Mouse (Mus musculus) CH12.LX (cell line): Measurements from ENCODE around the gene Gcnt1. TPM values are rescaled to one million over a fixed set of nuclear protein-coding genes. Genes with fewer than 3 reads are reported as not detected.

ENCODE experiments used
- DNase-seq: peaks from one replicate; pipeline ENCODE4 v3.0.0-alpha.2; 2013; ENCODE audit errors: extremely low read depth
- H3K27ac ChIP-seq: 2 replicates; pipeline ENCODE4 v1.5.1; 2012; ENCODE audit warnings: low read depth, mild to moderate bottlenecking, control low read depth, moderate library complexity; ENCODE audit not compliant: insufficient read depth
- H3K27me3 ChIP-seq: replicated peaks from 2 replicates; pipeline ENCODE3; 2012; ENCODE audit warnings: inconsistent platforms
- H3K36me3 ChIP-seq, 2 experiments: replicated peaks in 1 of 2; 2 replicates each; pipeline versions ENCODE3 to v1.6.1; 2012; ENCODE audit warnings: inconsistent platforms in 1 of 2, low read length in 1 of 2, mild to moderate bottlenecking in 1 of 2, mixed read lengths in 1 of 2, moderate library complexity in 1 of 2; ENCODE audit not compliant: control insufficient read depth in 1 of 2, insufficient read depth in 1 of 2
- H3K4me1 ChIP-seq, 2 experiments: 2 replicates each; pipeline ENCODE4 v1.6.1; 2012; ENCODE audit warnings: inconsistent platforms in 1 of 2, moderate library complexity in 1 of 2; ENCODE audit not compliant: insufficient read depth in 2 of 2, control insufficient read depth in 1 of 2
- H3K4me2 ChIP-seq: 2 replicates; pipeline ENCODE4 v1.6.1; 2012; ENCODE audit warnings: low read depth, mild to moderate bottlenecking, control low read depth; ENCODE audit not compliant: poor library complexity, insufficient read depth, severe bottlenecking
- H3K4me3 ChIP-seq, 3 experiments: fragments of 150-350 bp in 1 of 3; sonication (generic) in 1 of 3; replicated peaks in 1 of 3; 2 replicates each; pipeline versions ENCODE3 to v1.5.1; 2011 to 2012; ENCODE audit warnings: low read depth in 2 of 3, low read length in 2 of 3, mild to moderate bottlenecking in 2 of 3, moderate library complexity in 2 of 3, control low read depth in 1 of 3, improper control_type of control experiment in 1 of 3, inconsistent platforms in 1 of 3, mixed read lengths in 1 of 3; ENCODE audit not compliant: poor library complexity in 1 of 3
- H3K79me2 ChIP-seq: replicated peaks from 2 replicates; pipeline ENCODE4 v1.6.1; 2012; ENCODE audit warnings: mild to moderate bottlenecking, moderate library complexity; ENCODE audit not compliant: control insufficient read depth, poor library complexity, insufficient read depth, severe bottlenecking; ENCODE audit errors: extremely low read depth
- H3K9ac ChIP-seq: 2 replicates; pipeline ENCODE4 v1.6.1; 2012; ENCODE audit warnings: low read depth, mild to moderate bottlenecking, control low read depth, moderate library complexity; ENCODE audit not compliant: insufficient read depth
- H3K9me3 ChIP-seq: replicated peaks from 2 replicates; pipeline ENCODE3; 2012; ENCODE audit warnings: low read length, inconsistent platforms, mixed read lengths
- BHLHE40 ChIP-seq: IDR thresholded peaks from 2 replicates; pipeline ENCODE4 v1.6.1; 2011; ENCODE audit warnings: mild to moderate bottlenecking, low read depth, low read length, improper control_type of control experiment
- CHD1 ChIP-seq: IDR thresholded peaks from 2 replicates; pipeline ENCODE4 v1.6.1; 2012; ENCODE audit warnings: low read depth, low read length, improper control_type of control experiment, inconsistent platforms
- CHD2 ChIP-seq: IDR thresholded peaks from 2 replicates; pipeline ENCODE4 v1.6.1; 2011; ENCODE audit warnings: low read length, improper control_type of control experiment
- CTCF ChIP-seq, 2 experiments: IDR thresholded peaks in 1 of 2; conservative IDR thresholded peaks in 1 of 2; 2 replicates each; pipeline ENCODE4 v1.5.1; 2011 to 2012; ENCODE audit warnings: low read depth in 2 of 2, low read length in 2 of 2, improper control_type of control experiment in 1 of 2, inconsistent platforms in 1 of 2, mild to moderate bottlenecking in 1 of 2, moderate library complexity in 1 of 2
- E2F4 ChIP-seq: IDR thresholded peaks from 2 replicates; pipeline ENCODE4 v1.6.1; 2011; ENCODE audit warnings: low read depth, low read length, improper control_type of control experiment; ENCODE audit not compliant: insufficient replicate concordance
- ELF1 ChIP-seq: IDR thresholded peaks from 2 replicates; pipeline ENCODE4 v1.6.1; 2014; ENCODE audit warnings: low read depth, mild to moderate bottlenecking, inconsistent platforms, low read length, improper control_type of control experiment
- EP300 ChIP-seq: IDR thresholded peaks from 2 replicates; pipeline ENCODE4 v1.6.1; 2011; ENCODE audit warnings: low read length, improper control_type of control experiment
- ETS1 ChIP-seq: conservative IDR thresholded peaks from 2 replicates; pipeline ENCODE4 v1.6.1; 2012; ENCODE audit warnings: low read depth, mild to moderate bottlenecking, inconsistent platforms, low read length, improper control_type of control experiment, moderate library complexity
- GABPA ChIP-seq: IDR thresholded peaks from 2 replicates; pipeline ENCODE4 v1.6.1; 2012; ENCODE audit warnings: low read depth, low read length, improper control_type of control experiment, inconsistent platforms; ENCODE audit not compliant: insufficient replicate concordance
- HCFC1 ChIP-seq: IDR thresholded peaks from 2 replicates; pipeline ENCODE4 v1.6.1; 2012; ENCODE audit warnings: low read depth, mild to moderate bottlenecking, inconsistent platforms, low read length, improper control_type of control experiment
- IRF4 ChIP-seq: IDR thresholded peaks from 2 replicates; pipeline ENCODE4 v1.6.1; 2014; ENCODE audit warnings: low read depth, mild to moderate bottlenecking, inconsistent platforms, low read length, improper control_type of control experiment
- JUN ChIP-seq: IDR thresholded peaks from 2 replicates; pipeline ENCODE4 v1.6.1; 2011; ENCODE audit warnings: low read depth, mild to moderate bottlenecking, low read length, improper control_type of control experiment, moderate library complexity; ENCODE audit not compliant: insufficient read depth
- JUND ChIP-seq: conservative IDR thresholded peaks from 2 replicates; pipeline ENCODE4 v1.6.1; 2011; ENCODE audit warnings: low read depth, low read length, improper control_type of control experiment
- KAT2A ChIP-seq: IDR thresholded peaks from 2 replicates; pipeline ENCODE4 v1.6.1; 2012; ENCODE audit warnings: low read length, improper control_type of control experiment, inconsistent platforms; ENCODE audit not compliant: insufficient replicate concordance
- MAFK ChIP-seq: IDR thresholded peaks from 2 replicates; pipeline ENCODE4 v1.6.1; 2011; ENCODE audit warnings: low read length, improper control_type of control experiment; ENCODE audit not compliant: insufficient replicate concordance
- MAX ChIP-seq: IDR thresholded peaks from 2 replicates; pipeline ENCODE4 v1.6.1; 2011; ENCODE audit warnings: low read length, improper control_type of control experiment
- MAZ ChIP-seq: IDR thresholded peaks from 2 replicates; pipeline ENCODE4 v1.6.1; 2012; ENCODE audit warnings: low read depth, mild to moderate bottlenecking, inconsistent platforms, low read length, improper control_type of control experiment, moderate library complexity
- MEF2A ChIP-seq: IDR thresholded peaks from 2 replicates; pipeline ENCODE4 v1.6.1; 2014; ENCODE audit warnings: low read depth, mild to moderate bottlenecking, inconsistent platforms, low read length, improper control_type of control experiment, borderline replicate concordance
- MXI1 ChIP-seq: IDR thresholded peaks from 2 replicates; pipeline ENCODE4 v1.6.1; 2011; ENCODE audit warnings: mild to moderate bottlenecking, low read depth, low read length, improper control_type of control experiment
- MYC ChIP-seq: IDR thresholded peaks from 2 replicates; pipeline ENCODE4 v1.6.1; 2011; ENCODE audit warnings: low read depth, mild to moderate bottlenecking, improper control_type of control experiment, low read length
- NELFE ChIP-seq: IDR thresholded peaks from 2 replicates; pipeline ENCODE4 v1.6.1; 2011; ENCODE audit warnings: low read depth, low read length, improper control_type of control experiment
- NRF1 ChIP-seq: IDR thresholded peaks from 2 replicates; pipeline ENCODE4 v1.6.1; 2014; ENCODE audit warnings: low read depth, mild to moderate bottlenecking, inconsistent platforms, low read length, improper control_type of control experiment, moderate library complexity
- PAX5 ChIP-seq: IDR thresholded peaks from 2 replicates; pipeline ENCODE4 v1.6.1; 2012; ENCODE audit warnings: low read length, inconsistent platforms, mixed read lengths
- POLR2A ChIP-seq: IDR thresholded peaks from 2 replicates; pipeline ENCODE4 v1.6.1; 2011; ENCODE audit warnings: low read depth, mild to moderate bottlenecking, improper control_type of control experiment, low read length
- POLR2AphosphoS2 ChIP-seq: IDR thresholded peaks from 2 replicates; pipeline ENCODE4 v1.6.1; 2011; ENCODE audit warnings: low read depth, low read length, improper control_type of control experiment
- RAD21 ChIP-seq: IDR thresholded peaks from 2 replicates; pipeline ENCODE4 v1.6.1; 2011; ENCODE audit warnings: low read depth, mild to moderate bottlenecking, low read length, improper control_type of control experiment, moderate library complexity
- RCOR1 ChIP-seq: conservative IDR thresholded peaks from 2 replicates; pipeline ENCODE4 v1.6.1; 2012; ENCODE audit warnings: low read depth, mild to moderate bottlenecking, inconsistent platforms, low read length, improper control_type of control experiment
- SIN3A ChIP-seq: IDR thresholded peaks from 2 replicates; pipeline ENCODE4 v1.6.1; 2012; ENCODE audit warnings: low read length, improper control_type of control experiment, inconsistent platforms
- SMC3 ChIP-seq: IDR thresholded peaks from 2 replicates; pipeline ENCODE4 v1.6.1; 2011; ENCODE audit warnings: low read depth, low read length, improper control_type of control experiment
- TBP ChIP-seq: conservative IDR thresholded peaks from 2 replicates; pipeline ENCODE4 v1.6.1; 2011; ENCODE audit warnings: low read depth, low read length, improper control_type of control experiment
- TCF12 ChIP-seq: IDR thresholded peaks from 2 replicates; pipeline ENCODE4 v1.6.1; 2014; ENCODE audit warnings: low read depth, mild to moderate bottlenecking, inconsistent platforms, low read length, improper control_type of control experiment
- UBTF ChIP-seq: IDR thresholded peaks from 2 replicates; pipeline ENCODE4 v1.6.1; 2012; ENCODE audit warnings: low read depth, mild to moderate bottlenecking, inconsistent platforms, low read length, improper control_type of control experiment, moderate library complexity
- USF1 ChIP-seq: IDR thresholded peaks from 2 replicates; pipeline ENCODE4 v1.6.1; 2014; ENCODE audit warnings: low read depth, mild to moderate bottlenecking, inconsistent platforms, low read length, improper control_type of control experiment
- USF2 ChIP-seq: conservative IDR thresholded peaks from 2 replicates; pipeline ENCODE4 v1.6.1; 2011; ENCODE audit warnings: low read depth, low read length, improper control_type of control experiment
- ZC3H11A ChIP-seq: IDR thresholded peaks from 2 replicates; pipeline ENCODE4 v1.6.1; 2012; ENCODE audit warnings: low read depth, mild to moderate bottlenecking, inconsistent platforms, low read length, improper control_type of control experiment
- ZKSCAN1 ChIP-seq: IDR thresholded peaks from 2 replicates; pipeline ENCODE4 v1.6.1; 2012; ENCODE audit warnings: low read depth, inconsistent platforms, low read length, improper control_type of control experiment, borderline replicate concordance
- ZMIZ1 ChIP-seq: IDR thresholded peaks from 2 replicates; pipeline ENCODE4 v1.6.1; 2012; ENCODE audit warnings: low read depth, mild to moderate bottlenecking, inconsistent platforms, low read length, improper control_type of control experiment
- ZNF384 ChIP-seq: IDR thresholded peaks from 2 replicates; pipeline ENCODE4 v1.6.1; 2012; ENCODE audit warnings: low read depth, low read length, improper control_type of control experiment, inconsistent platforms
- dilution Hi-C: fragments of 300-500 bp; cut with MboI; formaldehyde crosslinking; loops from 2 replicates; pipeline ENCODE4 v1.14.3; 2020; ENCODE audit warnings: low sequenced_read_pairs; ENCODE audit not compliant: extremely low pct_unique_long_range_greater_than_20kb, extremely low pct_ligation_motif_present
- in situ Hi-C: fragments of 300-500 bp; cut with MboI; formaldehyde crosslinking; loops from 3 replicates; pipeline ENCODE4 v1.14.3; 2019; ENCODE audit warnings: low sequenced_read_pairs, low pct_ligation_motif_present, low pct_unique_long_range_greater_than_20kb, mixed read lengths
- polyA plus RNA-seq: library from polyadenylated mRNA; unstranded; fragments of >175 nt; gene quantifications from 2 replicates; pipeline ENCODE4 v1.2.1, GENCODE M21; 2012; ENCODE audit warnings: low read depth; ENCODE audit not compliant: insufficient read length
- total RNA-seq, 2 experiments: library from RNA; depleted of rRNA; stranded (reverse); fragments of 300-350 nt in 1 of 2; fragments of >200 nt in 1 of 2; gene quantifications; 2 replicates each; pipeline ENCODE4 v1.2.3; 2012 to 2014

Gcnt1 gene
- total and polyA plus RNA-seq, 3 experiments = 4.2 to 7.6 (median 6.6) TPM

- H3K27ac ChIP-seq = no peak overlapping the region
- no peaks in the 10 kb centered on the region for H3K9me3 ChIP-seq
- no peak overlapping the region for H3K9ac ChIP-seq
- H3K4me3 ChIP-seq = no peak overlapping the region
- H3K27me3 ChIP-seq = no peaks in the 10 kb centered on the region
- no peak overlapping the region for H3K4me2 ChIP-seq
- dilution Hi-C loops = no loop called here
- in situ Hi-C loops = no loop called here
- peak; percentile 58 for DNase-seq
- no peaks in the 10 kb centered on the region for H3K79me2 ChIP-seq
- TF ChIP-seq BHLHE40 (peak; percentile 72), RAD21 (no peak), NRF1 (no peak), MEF2A (no peak), GABPA (no peak), CHD1 (no peak), HCFC1 (no peak), ZC3H11A (no peak), ZMIZ1 (no peak), PAX5 (no peak), CTCF (conservative IDR thresholded peaks at IDR 0.05 in 1 of 2, IDR thresholded peaks at IDR 0.05 in 1 of 2; ENCODE audit: low read depth in 2 of 2, low read length in 2 of 2) (no peak), KAT2A (no peak), POLR2A (no peak), MAZ (no peak), JUND (peak; percentile 64), MYC (0 out of 2 replicates have a peak, but pooled peaks have one; percentile 37), IRF4 (peak; percentile 28; the same call in 1 of the 2 replicates), MAX (no peak), ELF1 (no peak), POLR2AphosphoS2 (no peak), UBTF (no peak), ZNF384 (no peak), JUN (peak; percentile 54; the same call in 1 of the 2 replicates), NELFE (no peak), SIN3A (no peak), USF2 (no peak), ETS1 (peak; percentile 63), MXI1 (no peak), TCF12 (peak; percentile 71), EP300 (peak; percentile 83), ZKSCAN1 (no peak), MAFK (no peak), CHD2 (no peak), SMC3 (no peak), RCOR1 (no peak), TBP (no peak), E2F4 (no peak), USF1 (no peak)
- no peaks in the 10 kb centered on the region for H3K36me3 ChIP-seq
- peaks cover 12 to 36% of the 10 kb centered on the region in 2 experiments; a peak in 3 of 4 replicates for H3K4me1 ChIP-seq
Measured at GRCm38 (mm10) chr19:17278381-17279051, 94.1 kb downstream of the Gcnt1 start.
